ENCODE assay signal across 17 mouse cellular contexts in the genomic region with DNA sequence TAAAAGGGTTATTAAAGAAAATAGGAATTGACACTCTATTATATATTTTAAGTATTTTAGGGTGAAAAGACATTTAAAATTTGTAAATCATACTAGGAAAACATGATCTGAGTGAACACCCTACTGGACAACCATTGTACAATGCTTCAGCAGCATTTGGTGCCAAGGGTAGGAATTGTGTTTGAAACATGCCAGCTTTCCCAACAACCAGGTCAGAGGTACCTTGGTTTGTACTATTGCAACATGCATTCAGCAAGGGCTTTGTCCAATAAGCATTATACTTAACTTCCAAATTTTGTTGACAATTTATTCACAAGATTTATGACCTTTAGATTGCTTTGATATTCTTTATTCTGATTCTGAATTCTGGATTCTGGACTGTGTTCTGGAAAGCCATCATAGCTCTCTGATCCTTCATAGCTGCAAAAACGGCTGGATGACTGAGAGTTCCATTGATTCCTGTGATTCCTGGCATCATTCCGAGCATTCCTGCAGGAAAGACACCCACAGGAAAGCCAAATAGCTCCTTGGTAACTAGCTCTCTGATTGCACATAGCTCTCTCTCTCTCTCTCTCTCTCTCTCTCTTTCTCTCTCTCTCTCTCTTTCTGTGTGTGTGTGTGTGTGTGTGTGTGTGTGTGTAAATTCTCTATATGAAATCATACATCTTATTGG.
DNase-seq lines count a peak whose midpoint lies in the region; ATAC-seq and TF ChIP-seq lines count a peak whose summit lies in the region.
"Had no signal": no experiment of that assay in that cellular context is flagged by ENCODE, and none has a peak within 500 bp of the region (broad histone marks: within the 10 kb centered on the region; RNA-seq: fewer than 3 reads in every experiment).

No protein-coding gene starts in this region.

- no peak overlapping the region for H3K4me2 ChIP-seq in lung, postnatal 0 days (replicated peaks; ENCODE audit: low read depth, low read length)
- H3K4me2 ChIP-seq in neural tube, embryonic 15.5 days, result no peak overlapping the region
- H3K4me2 ChIP-seq in midbrain, postnatal 0 days (ENCODE audit: low read depth, low read length, poor library complexity, severe bottlenecking), result no peak overlapping the region
- H3K4me2 ChIP-seq: limb, embryonic 15.5 days; neural tube, embryonic 12.5 days had no signal

- H3K9ac ChIP-seq in lung, postnatal 0 days (replicated peaks; ENCODE audit: low read depth), result no peak overlapping the region
- H3K9ac ChIP-seq in neural tube, embryonic 15.5 days (replicated peaks), result no peak overlapping the region
- H3K9ac ChIP-seq in midbrain, postnatal 0 days (replicated peaks; ENCODE audit: low read length, poor library complexity, severe bottlenecking), result no peak overlapping the region
- H3K9ac ChIP-seq: forebrain, postnatal 0 days; limb, embryonic 15.5 days; neural tube, embryonic 12.5 days had no signal

- no peak for ATAC-seq in lung, postnatal 0 days
- no peak for ATAC-seq in neural tube, embryonic 15.5 days (ENCODE audit: low FRiP score)
- ATAC-seq in midbrain, postnatal 0 days (ENCODE audit: low FRiP score), result no peak
- ATAC-seq: forebrain, postnatal 0 days; hindbrain, embryonic 16.5 days; midbrain, embryonic 16.5 days had no signal

- DNase-seq in heart, postnatal 4 days, result peak; percentile 21
- DNase-seq in heart, embryonic 10.5 days (ENCODE audit: low spot score), result no peak
- DNase-seq in lung, postnatal 0 days (ENCODE audit: low spot score), result peak; percentile 11
- no peak for DNase-seq in lung, postnatal 25 days (ENCODE audit: low spot score)
- DNase-seq in brain, adult 2 months (ENCODE audit: low read depth, low spot score), result peak; percentile 50
- DNase-seq in lung, postnatal 36 days, result peak; percentile 23
- no peak for DNase-seq in midbrain, postnatal 0 days (ENCODE audit: low spot score)
- DNase-seq: cerebellum, postnatal 36 days; forebrain, postnatal 0 days; gastrocnemius, postnatal 25 days; kidney, adult 2 months had no signal

- H3K36me3 ChIP-seq in heart, embryonic 10.5 days, result no peaks in the 10 kb centered on the region
- H3K36me3 ChIP-seq in lung, postnatal 0 days (ENCODE audit: insufficient read depth, low read length), result no peaks in the 10 kb centered on the region
- no peaks in the 10 kb centered on the region for H3K36me3 ChIP-seq in neural tube, embryonic 15.5 days
- H3K36me3 ChIP-seq in midbrain, postnatal 0 days (ENCODE audit: insufficient read depth, low read length), result no peaks in the 10 kb centered on the region
- H3K36me3 ChIP-seq: limb, embryonic 15.5 days; neural tube, embryonic 12.5 days had no signal

- H3K27me3 ChIP-seq in heart, embryonic 10.5 days (ENCODE audit: insufficient read depth, poor library complexity, severe bottlenecking), result no peaks in the 10 kb centered on the region
- H3K27me3 ChIP-seq in lung, postnatal 0 days (replicated peaks; ENCODE audit: insufficient read depth, low read length), result no peaks in the 10 kb centered on the region
- H3K27me3 ChIP-seq in neural tube, embryonic 15.5 days (replicated peaks), result no peaks in the 10 kb centered on the region
- no peaks in the 10 kb centered on the region for H3K27me3 ChIP-seq in midbrain, postnatal 0 days (ENCODE audit: insufficient read depth, low read length)
- H3K27me3 ChIP-seq: CH12.LX; limb, embryonic 15.5 days; neural tube, embryonic 12.5 days had no signal

- no peak overlapping the region for H3K27ac ChIP-seq in heart, embryonic 10.5 days
- H3K27ac ChIP-seq in lung, postnatal 0 days (ENCODE audit: low read length), result no peak overlapping the region
- H3K27ac ChIP-seq in neural tube, embryonic 15.5 days (replicated peaks), result no peak overlapping the region
- H3K27ac ChIP-seq in midbrain, postnatal 0 days (ENCODE audit: low read depth, low read length), result no peak overlapping the region
- H3K27ac ChIP-seq: limb, embryonic 15.5 days; neural tube, embryonic 12.5 days had no signal

- 18% methylated on average over 2 of the region's 2 CpGs for WGBS in heart, embryonic 10.5 days
- 13% methylated on average over 2 of the region's 2 CpGs for WGBS in lung, postnatal 0 days
- 52% methylated on average over 2 of the region's 2 CpGs for WGBS in neural tube, embryonic 15.5 days
- WGBS in midbrain, postnatal 0 days, result 60% methylated on average over 2 of the region's 2 CpGs

- H3K4me1 ChIP-seq in heart, embryonic 10.5 days, result no peaks in the 10 kb centered on the region; the same call in 1 of the 2 replicates
- no peaks in the 10 kb centered on the region for H3K4me1 ChIP-seq in lung, postnatal 0 days (ENCODE audit: insufficient read depth, low read depth, low read length)
- H3K4me1 ChIP-seq in neural tube, embryonic 15.5 days, result no peaks in the 10 kb centered on the region
- no peaks in the 10 kb centered on the region for H3K4me1 ChIP-seq in midbrain, postnatal 0 days (ENCODE audit: insufficient read depth, low read length)
- H3K4me1 ChIP-seq: limb, embryonic 15.5 days; neural tube, embryonic 12.5 days had no signal

- H3K4me3 ChIP-seq in heart, embryonic 10.5 days, result no peak overlapping the region
- H3K4me3 ChIP-seq in lung, postnatal 0 days (ENCODE audit: low read depth, low read length), result no peak overlapping the region
- H3K4me3 ChIP-seq in neural tube, embryonic 15.5 days (replicated peaks), result no peak overlapping the region
- H3K4me3 ChIP-seq in midbrain, postnatal 0 days (ENCODE audit: low read depth, low read length), result no peak overlapping the region
- H3K4me3 ChIP-seq: limb, embryonic 15.5 days; neural tube, embryonic 12.5 days had no signal

- no peak for TF ChIP-seq CTCF in lung, postnatal 0 days (IDR thresholded peaks at IDR 0.05)
- no peak for TF ChIP-seq CTCF in midbrain, postnatal 0 days (IDR thresholded peaks at IDR 0.05)

- TF ChIP-seq EP300 in lung, postnatal 0 days (IDR thresholded peaks at IDR 0.05), result no peak

- no peaks in the 10 kb centered on the region for H3K9me3 ChIP-seq in heart, embryonic 10.5 days
- H3K9me3 ChIP-seq in lung, postnatal 0 days (ENCODE audit: low read length), result no peaks in the 10 kb centered on the region
- no peaks in the 10 kb centered on the region for H3K9me3 ChIP-seq in neural tube, embryonic 15.5 days (replicated peaks)
- H3K9me3 ChIP-seq in midbrain, postnatal 0 days (ENCODE audit: low read length), result no peaks in the 10 kb centered on the region
- H3K9me3 ChIP-seq: limb, embryonic 15.5 days; neural tube, embryonic 12.5 days had no signal

Comparison
In these comparisons a context has a peak if more than half of its experiments do, and no peak if none do; other contexts are left out.
1. DNase-seq: peak in heart, postnatal 4 days (single experiment), lung, postnatal 0 days (single experiment), brain, adult 2 months (single experiment) and lung, postnatal 36 days (single experiment); none in heart, embryonic 10.5 days (single experiment), lung, postnatal 25 days (single experiment) and midbrain, postnatal 0 days (single experiment).